Mouse (Mus musculus) intestine, embryonic 15.5 days (tissue): Measurements from ENCODE around the gene 4930516K23Rik. TPM values are rescaled to one million over a fixed set of nuclear protein-coding genes. Genes with fewer than 3 reads are reported as not detected.

Experiments used
- ATAC-seq: fragments of 200-750 bp; cut with Nextera tagmentation; 2 replicates; pipeline ENCODE4 v1.8.0; 2017; ENCODE audit warnings: moderate TSS enrichment, moderate library complexity
- H3K27ac ChIP-seq: fragments of 300-500 bp; sonication (generic); 2 replicates; pipeline ENCODE4 v1.5.1; 2015; ENCODE audit warnings: mild to moderate bottlenecking, inconsistent platforms
- H3K27me3 ChIP-seq: fragments of 300-500 bp; sonication (generic); replicated peaks from 2 replicates; pipeline ENCODE4 v1.6.1; 2015; ENCODE audit warnings: inconsistent platforms
- H3K36me3 ChIP-seq: fragments of 300-500 bp; sonication (generic); 2 replicates; pipeline ENCODE4 v1.6.1; 2015; ENCODE audit warnings: inconsistent platforms
- H3K4me1 ChIP-seq: fragments of 300-500 bp; sonication (generic); replicated peaks from 2 replicates; pipeline ENCODE4 v1.6.1; 2015; ENCODE audit warnings: inconsistent platforms
- H3K4me2 ChIP-seq: fragments of 300-500 bp; sonication (generic); replicated peaks from 2 replicates; pipeline ENCODE4 v1.6.1; 2015; ENCODE audit warnings: mild to moderate bottlenecking, inconsistent platforms
- H3K4me3 ChIP-seq: fragments of 300-500 bp; sonication (generic); replicated peaks from 2 replicates; pipeline ENCODE4 v1.5.1; 2015; ENCODE audit warnings: inconsistent platforms
- H3K9ac ChIP-seq: fragments of 300-500 bp; sonication (generic); 2 replicates; pipeline ENCODE4 v1.6.1; 2015; ENCODE audit warnings: inconsistent platforms
- H3K9me3 ChIP-seq: fragments of 300-500 bp; sonication (generic); 2 replicates; pipeline ENCODE4 v1.6.1; 2016; ENCODE audit warnings: inconsistent platforms
- polyA plus RNA-seq: library from polyadenylated mRNA; unstranded; fragments of >200 nt; fragmentation: Nextera tagmentation; extraction: Ambion mirVana; gene quantifications from 2 replicates; pipeline ENCODE4 v1.2.1, GENCODE M21; 2015

4930516K23Rik gene
- polyA plus RNA-seq, 1 experiment from 2014 or later = not detected

GRCm38 (mm10) chr7:104017203-104017602 is 44.0 kb downstream of the 4930516K23Rik start, which contains the start of gene Olfr639:
Olfr639 (minus strand) TSS chr7:104017303.
- Histone ChIP-seq H3K27me3 (no peaks in the 10 kb centered on the region), H3K4me3 (no peak within 1 kb of the TSS), H3K9ac (no peak within 1 kb of the TSS), H3K27ac (no peak within 1 kb of the TSS), H3K9me3 (no peaks in the 10 kb centered on the region), H3K4me1 (no peaks in the 10 kb centered on the region), H3K4me2 (no peak within 1 kb of the TSS), H3K36me3 (no peaks in the 10 kb centered on the region)
- no peak for ATAC-seq

Other genes starting within 250 kb of the 4930516K23Rik start
- gene Hbb-bt, start 247.4 kb downstream of the 4930516K23Rik start, polyA plus RNA-seq = 2,721 and 2,775 TPM in 2 replicates
- 7,434 and 7,479 TPM in 2 replicates for gene Hbb-bs, start 233.3 kb downstream of the 4930516K23Rik start, polyA plus RNA-seq
- not detected in 2 replicates for gene Hbb-bh2, start 220.9 kb downstream of the 4930516K23Rik start, polyA plus RNA-seq
- 2.0 and 2.2 TPM in 2 replicates for gene Hbb-bh1, start 218.3 kb downstream of the 4930516K23Rik start, polyA plus RNA-seq
- 165 and 266 TPM in 2 replicates for gene Hbb-y, start 208.2 kb downstream of the 4930516K23Rik start, polyA plus RNA-seq
- gene Olfr66, start 175.2 kb downstream of the 4930516K23Rik start, polyA plus RNA-seq = not detected in 2 replicates
- gene Olfr64, start 167.0 kb downstream of the 4930516K23Rik start, polyA plus RNA-seq = not detected in 2 replicates
- gene Olfr65, start 158.0 kb downstream of the 4930516K23Rik start, polyA plus RNA-seq = not detected in 2 replicates
- gene Olfr631, start 132.6 kb downstream of the 4930516K23Rik start, polyA plus RNA-seq = not detected in 2 replicates
- not detected in 2 replicates for gene Olfr632, start 127.1 kb downstream of the 4930516K23Rik start, polyA plus RNA-seq
- not detected in 2 replicates for gene Olfr633, start 117.0 kb downstream of the 4930516K23Rik start, polyA plus RNA-seq
- gene Olfr635, start 90.3 kb downstream of the 4930516K23Rik start, polyA plus RNA-seq = 0.01 TPM in 1 of 2 replicates, not detected in the other
- gene Olfr638, start 62.7 kb downstream of the 4930516K23Rik start, polyA plus RNA-seq = not detected in 2 replicates
- gene Olfr639, start 44.1 kb downstream of the 4930516K23Rik start, polyA plus RNA-seq = not detected in 2 replicates
- gene Olfr640, start 35.9 kb downstream of the 4930516K23Rik start, polyA plus RNA-seq = not detected in 2 replicates
- gene Olfr641, start 26.0 kb downstream of the 4930516K23Rik start, polyA plus RNA-seq = not detected in 2 replicates
- not detected in 2 replicates for gene Olfr642, start 8.8 kb downstream of the 4930516K23Rik start, polyA plus RNA-seq
- not detected in 2 replicates for gene Olfr644, start 10.4 kb upstream of the 4930516K23Rik start, polyA plus RNA-seq
- not detected in 2 replicates for gene Olfr645, start 24.0 kb upstream of the 4930516K23Rik start, polyA plus RNA-seq
- gene Olfr646, start 43.4 kb upstream of the 4930516K23Rik start, polyA plus RNA-seq = not detected in 2 replicates
- not detected in 2 replicates for gene Ubqln5, start 68.4 kb upstream of the 4930516K23Rik start, polyA plus RNA-seq
- not detected in 2 replicates for gene Olfr643, start 76.0 kb upstream of the 4930516K23Rik start, polyA plus RNA-seq
- gene Ubqln3, start 81.8 kb upstream of the 4930516K23Rik start, polyA plus RNA-seq = not detected in 2 replicates
- gene Ubqlnl, start 89.1 kb upstream of the 4930516K23Rik start, polyA plus RNA-seq = not detected in 2 replicates
- gene Olfm5, start 103.4 kb upstream of the 4930516K23Rik start, polyA plus RNA-seq = not detected in 2 replicates
- 0.14 and 0.21 TPM in 2 replicates for gene Olfr648, start 121.9 kb upstream of the 4930516K23Rik start, polyA plus RNA-seq
- gene Olfr649, start 134.5 kb upstream of the 4930516K23Rik start, polyA plus RNA-seq = not detected in 2 replicates
- 0.98 and 1.2 TPM in 2 replicates for gene Trim6, start 157.3 kb upstream of the 4930516K23Rik start, polyA plus RNA-seq
- 1.6 and 2.2 TPM in 2 replicates for gene Trim34a, start 183.0 kb upstream of the 4930516K23Rik start, polyA plus RNA-seq
- 0.29 and 0.58 TPM in 2 replicates for gene Trim5, start 226.6 kb upstream of the 4930516K23Rik start, polyA plus RNA-seq